Mouse (Mus musculus): Measurements from ENCODE around the gene Pdcd5.

Pdcd5 gene

GRCm38 (mm10) chr7:35640072-35640471 lies 7.2 kb downstream of the Pdcd5 start:
- no peak for DNase-seq

DNA sequence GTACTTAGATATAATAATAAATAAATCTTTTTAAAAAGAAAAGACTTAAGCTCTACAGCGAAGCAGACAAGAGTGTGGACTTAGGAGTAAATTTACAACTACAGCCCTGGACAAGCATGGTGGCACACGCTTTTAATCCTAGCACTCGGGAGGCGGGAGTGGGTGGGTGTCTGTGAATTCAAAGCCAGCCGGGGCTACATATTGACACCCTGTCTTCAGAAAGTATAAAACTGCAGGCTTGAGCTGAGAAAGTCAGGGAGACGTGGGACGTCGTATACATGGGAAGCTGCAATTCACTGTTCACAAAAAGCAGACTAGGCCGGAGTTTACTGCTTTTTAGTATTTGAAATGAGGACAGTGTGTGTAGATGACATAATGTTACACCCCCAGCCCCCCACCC lies 10.4 kb downstream of the Pdcd5 start:
- DNase-seq: no peak

DNA sequence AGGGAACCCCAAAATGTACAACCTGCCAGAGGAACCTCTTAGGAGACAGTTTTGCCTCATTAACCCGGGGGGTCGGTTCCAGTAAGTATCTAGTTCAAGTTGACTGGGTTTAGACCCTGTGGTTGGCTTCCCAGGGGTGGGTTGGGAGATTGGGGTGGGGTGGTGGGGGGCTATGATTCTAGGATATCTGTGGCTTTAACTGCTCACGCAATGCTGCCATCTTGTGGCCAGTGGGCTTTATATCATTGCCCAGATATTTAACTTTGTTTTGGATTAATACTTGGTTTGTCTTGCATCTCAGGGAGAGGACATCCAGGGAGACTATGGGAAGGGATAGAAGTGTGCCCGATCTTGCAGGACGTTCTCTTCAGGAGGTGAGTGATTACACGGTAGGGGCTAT lies 11.1 kb downstream of the Pdcd5 start:
- DNase-seq: peak; percentile 10 to 71

- DNase-seq: peak in 1 of 2 experiments; percentile 62
Observed at GRCm38 (mm10) chr7:35628496-35628895, 18.8 kb downstream of the Pdcd5 start.

GRCm38 (mm10) chr7:35627371-35627770 lies 19.9 kb downstream of the Pdcd5 start:
- no peak for DNase-seq

DNA sequence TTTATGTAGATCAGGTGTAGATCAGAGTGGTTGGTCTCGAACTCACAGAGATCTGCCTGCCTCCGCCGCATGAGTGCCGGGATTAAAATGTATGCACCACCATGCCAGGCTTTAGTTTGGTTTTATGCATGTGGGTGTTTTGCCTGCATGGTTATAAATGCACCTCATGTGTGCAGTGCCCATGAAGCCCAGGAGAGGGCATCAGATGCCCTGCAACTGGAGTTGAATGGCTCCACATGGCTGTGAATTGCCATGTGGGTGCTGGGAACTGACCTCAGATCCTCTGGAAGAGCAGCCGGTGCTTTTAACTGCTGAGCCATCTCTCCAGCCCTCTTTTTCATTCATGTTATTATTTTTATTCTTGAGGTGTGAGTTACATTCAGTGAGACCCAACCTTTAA lies 21.3 kb downstream of the Pdcd5 start:
- DNase-seq: no peak

GRCm38 (mm10) chr7:35622626-35623025 lies 24.7 kb downstream of the Pdcd5 start:
- DNase-seq: no peak

- no peak for DNase-seq
Observed at GRCm38 (mm10) chr7:35617513-35617912, 29.8 kb downstream of the Pdcd5 start.

GRCm38 (mm10) chr7:35609245-35609644 lies 38.1 kb downstream of the Pdcd5 start:
- no peak for DNase-seq

DNA sequence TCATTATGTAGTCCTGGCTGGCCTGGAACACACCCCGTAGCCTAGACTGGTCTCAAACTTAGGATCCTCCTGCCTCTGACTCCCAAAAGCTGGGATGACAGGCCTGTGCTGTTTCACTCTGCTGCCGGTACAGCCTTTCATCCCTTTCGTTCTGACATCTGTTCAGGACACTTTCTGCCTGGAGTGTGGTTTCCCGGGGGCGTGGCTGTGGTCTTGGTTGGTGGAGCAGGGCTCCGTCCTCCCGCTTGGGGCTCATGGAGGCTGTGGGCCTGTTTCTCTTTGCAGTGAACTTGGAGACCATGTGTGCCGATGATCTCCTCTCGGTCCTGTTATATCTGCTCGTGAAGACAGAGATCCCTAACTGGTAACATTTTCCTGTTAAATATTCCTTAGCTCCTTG lies 40.5 kb downstream of the Pdcd5 start:
- no peak for DNase-seq

- DNase-seq: no peak
Observed at GRCm38 (mm10) chr7:35602766-35603165, 44.6 kb downstream of the Pdcd5 start.

GRCm38 (mm10) chr7:35601106-35601505 lies 46.2 kb downstream of the Pdcd5 start:
- no peak for DNase-seq

DNA sequence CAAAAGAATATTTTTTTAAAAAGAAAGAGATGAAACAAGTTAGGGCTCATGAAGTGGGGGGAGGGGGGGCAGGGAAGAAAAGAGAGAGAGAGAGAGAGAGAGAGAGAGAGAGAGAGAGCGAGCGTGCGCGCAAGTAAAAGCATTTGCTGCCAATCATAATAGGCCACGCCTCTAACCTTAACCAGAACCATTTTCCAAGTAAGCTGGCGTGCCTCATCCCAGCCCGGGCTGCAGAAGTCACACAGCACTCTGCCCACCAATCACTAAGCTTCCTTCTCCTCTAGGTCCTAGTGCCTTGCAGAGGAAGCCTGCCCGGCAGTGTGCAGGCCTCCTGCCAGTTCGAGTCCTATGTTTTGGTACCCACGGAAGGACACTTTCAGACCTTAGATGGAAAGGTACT lies 47.3 kb downstream of the Pdcd5 start:
- DNase-seq: no peak

DNA sequence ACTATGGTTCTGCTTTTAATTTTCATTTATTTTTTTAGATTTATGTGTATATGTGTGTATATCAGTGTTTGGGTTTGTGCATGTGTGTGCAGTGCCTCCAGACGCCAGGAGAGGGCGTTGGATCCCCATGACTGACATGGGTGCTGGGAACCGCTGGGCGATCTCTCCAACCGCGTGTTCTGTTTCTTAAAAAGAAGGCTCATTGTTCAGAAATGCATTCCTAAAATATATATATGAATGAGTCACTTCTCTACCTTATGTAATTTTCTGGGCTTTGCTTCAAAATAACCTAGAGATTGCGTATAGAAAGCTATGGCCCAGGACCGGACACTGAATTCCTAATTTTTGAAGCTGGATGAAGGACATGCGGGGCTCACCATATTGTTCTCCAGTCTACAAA lies 47.8 kb downstream of the Pdcd5 start:
- no peak for DNase-seq

DNA sequence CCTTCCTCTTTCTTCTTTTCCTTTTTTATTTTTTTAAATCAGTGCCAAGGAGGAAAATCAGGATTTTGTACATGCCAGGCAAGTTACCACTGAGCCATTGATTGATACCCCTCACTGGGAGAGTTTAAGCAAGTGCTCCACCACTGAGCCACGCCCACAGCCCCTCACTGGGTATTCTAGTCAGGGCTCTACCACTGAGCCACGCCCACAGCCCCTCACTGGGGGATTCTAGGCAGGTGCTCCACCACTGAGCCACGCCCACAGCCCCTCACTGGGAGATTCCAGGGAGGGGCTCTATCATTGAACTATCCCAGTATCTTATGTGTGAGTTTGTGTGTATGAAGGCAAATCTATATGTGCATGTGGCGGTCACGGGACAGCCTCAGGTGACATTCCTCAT lies 53.0 kb downstream of the Pdcd5 start:
- DNase-seq: no peak

Data from kidney, postnatal 36 days (tissue).